ENCODE assay signal across 23 mouse cellular contexts in genomic region chr4:152194476-152195175, GRCm38 (mm10). TPM values are rescaled to one million over a fixed set of nuclear protein-coding genes. Genes with fewer than 3 reads are reported as not detected.
DNase-seq lines count a peak whose midpoint lies in the region; ATAC-seq and TF ChIP-seq lines count a peak whose summit lies in the region.
"Had no signal": no experiment of that assay in that cellular context is flagged by ENCODE, and none has a peak within 500 bp of the region (broad histone marks: within the 10 kb centered on the region; RNA-seq: fewer than 3 reads in every experiment).

No protein-coding gene starts in this region.

- no peak for TF ChIP-seq CTCF in cerebellum, adult 2 months (IDR thresholded peaks at IDR 0.05; ENCODE audit: borderline replicate concordance, insufficient read depth, low read depth, low read length)

- H3K27me3 ChIP-seq in cerebellum, adult 2 months (ENCODE audit: control insufficient read depth, insufficient read depth, low read length) = no peaks in the 10 kb centered on the region
- H3K27me3 ChIP-seq: CH12.LX; forebrain, embryonic 15.5 days; hindbrain, embryonic 15.5 days; limb, embryonic 13.5 days; midbrain, embryonic 13.5 days; neural tube, embryonic 15.5 days; Patski had no signal

- WGBS in cerebellum, adult 2 months = 66% methylated on average over 3 of the region's 3 CpGs

- intact Hi-C loops in left cerebral cortex, postnatal 4 days (cut with DNase I) = no loop called here

- TF ChIP-seq POLR2A in cerebellum, adult 2 months (IDR thresholded peaks at IDR 0.05; ENCODE audit: borderline replicate concordance, insufficient read depth, low read length) = no peak

- ATAC-seq in megakaryocyte progenitor cell, adult 5-6 weeks (replicated peaks; ENCODE audit: poor library complexity) = 0 out of 2 replicates have a peak, but pooled peaks have one; percentile 8
- ATAC-seq in erythroblast, adult 5-6 weeks (replicated peaks; ENCODE audit: low FRiP score, poor library complexity, severe bottlenecking) = no peak
- ATAC-seq: forebrain, embryonic 15.5 days; midbrain, embryonic 13.5 days; Patski had no signal

- peaks cover 28% of the 10 kb centered on the region for H3K4me1 ChIP-seq in cerebellum, adult 2 months (ENCODE audit: control insufficient read depth, insufficient read depth, low read length)

- no peak overlapping the region for H3K4me3 ChIP-seq in cerebellum, adult 2 months (replicated peaks; ENCODE audit: insufficient read depth, low read depth, low read length)
- H3K4me3 ChIP-seq: embryonic facial prominence, embryonic 10.5 days; erythroblast, embryonic 14.5 days; forebrain, embryonic 15.5 days; hindbrain, embryonic 15.5 days; limb, embryonic 13.5 days; midbrain, embryonic 13.5 days; neural tube, embryonic 15.5 days had no signal

- DNase-seq in cerebellum, adult 2 months = peak; percentile 54 to 73
- no peak for DNase-seq in cerebellum, postnatal 4 days (ENCODE audit: low spot score in 2 of 2)
- peak; percentile 20 for DNase-seq in left cerebral cortex, postnatal 4 days
- DNase-seq in left cerebral cortex, adult 18-20 months (ENCODE audit: low spot score in 2 of 2) = no peak
- peak; percentile 71 to 76 for DNase-seq in cerebellum, postnatal 10 days
- no peak for DNase-seq in left cerebral cortex, adult 9 months (ENCODE audit: low spot score in 2 of 2)
- DNase-seq: lung, adult 2 months; thymus, postnatal 36 days had no signal

- H3K27ac ChIP-seq in cerebellum, adult 2 months (ENCODE audit: insufficient read depth, low read length) = no peak overlapping the region
- H3K27ac ChIP-seq: embryonic facial prominence, embryonic 10.5 days; forebrain, embryonic 15.5 days; hindbrain, embryonic 15.5 days; limb, embryonic 13.5 days; macrophage; midbrain, embryonic 13.5 days; neural tube, embryonic 15.5 days had no signal

RNA-seq across cellular contexts. Expression of gene Acot7, which starts 16.7 kb away (rescaled TPM):
- polyA plus RNA-seq in cerebellum, adult 2 months (2012; rRNA removed) = 508 and 523 TPM in 2 replicates
- total RNA-seq in left cerebral cortex, postnatal 4 days (2021) = 100 to 1,000 TPM; 349 to 380 TPM
- 100 to 1,000 TPM; 328 to 345 TPM for total RNA-seq in left cerebral cortex, adult 18-20 months (2021)
- 75.9 and 76.7 TPM in 2 replicates for total RNA-seq in megakaryocyte progenitor cell, adult 5-6 weeks (2015)
- total RNA-seq in megakaryocyte progenitor cell, adult 5-6 weeks (2017) = 72.6 and 79.3 TPM in 2 replicates
- total RNA-seq in erythroblast, adult 5-6 weeks (2015; ENCODE audit: low replicate concordance) = 15.3 and 19.4 TPM in 2 replicates
- 5.2 and 9.7 TPM in 2 replicates for total RNA-seq in erythroblast, adult 5-6 weeks (2017; ENCODE audit: low replicate concordance)

RNA-seq across cellular contexts. Expression of gene Hes2, which starts 36.0 kb away (rescaled TPM):
- polyA plus RNA-seq in cerebellum, adult 2 months (2012; rRNA removed) = not detected in 2 replicates
- not detected for total RNA-seq in left cerebral cortex, postnatal 4 days (2021)
- not detected for total RNA-seq in left cerebral cortex, adult 18-20 months (2021)
- not detected in 2 replicates for total RNA-seq in megakaryocyte progenitor cell, adult 5-6 weeks (2015)
- total RNA-seq in megakaryocyte progenitor cell, adult 5-6 weeks (2017) = not detected in 2 replicates
- total RNA-seq in erythroblast, adult 5-6 weeks (2015; ENCODE audit: low replicate concordance) = not detected in 2 replicates
- total RNA-seq in erythroblast, adult 5-6 weeks (2017; ENCODE audit: low replicate concordance) = not detected in 2 replicates
- total RNA-seq: adrenal gland, postnatal 4 days; CH12.LX; heart, postnatal 25 days; left cerebral cortex, adult 8-10 months had no signal
- polyA plus RNA-seq: erythroblast, embryonic 14.5 days; forebrain, embryonic 15.5 days; hindbrain, embryonic 15.5 days; limb, embryonic 13.5 days; neural tube, embryonic 15.5 days; Patski had no signal

RNA-seq across cellular contexts. Expression of gene Espn, which starts 42.5 kb away (rescaled TPM):
- polyA plus RNA-seq in cerebellum, adult 2 months (2012; rRNA removed) = 7.1 and 8.3 TPM in 2 replicates
- under 1 TPM in 1 of 2 experiments, not detected in 1; 0.46 TPM for total RNA-seq in left cerebral cortex, postnatal 4 days (2021)
- 1 to 10 TPM; 3.0 to 3.4 TPM for total RNA-seq in left cerebral cortex, adult 18-20 months (2021)
- total RNA-seq in megakaryocyte progenitor cell, adult 5-6 weeks (2015) = 1.1 and 1.3 TPM in 2 replicates
- total RNA-seq in megakaryocyte progenitor cell, adult 5-6 weeks (2017) = 0.91 TPM in 1 of 2 replicates, not detected in the other
- total RNA-seq in erythroblast, adult 5-6 weeks (2015; ENCODE audit: low replicate concordance) = not detected in 2 replicates
- total RNA-seq in erythroblast, adult 5-6 weeks (2017; ENCODE audit: low replicate concordance) = 0.34 and 0.42 TPM in 2 replicates

Comparison
In these comparisons a context has a peak if more than half of its experiments do, and no peak if none do; other contexts are left out.
1. DNase-seq: peak in cerebellum, adult 2 months (2 of 2), left cerebral cortex, postnatal 4 days (single experiment) and cerebellum, postnatal 10 days (2 of 2); none in cerebellum, postnatal 4 days (0 of 2), left cerebral cortex, adult 18-20 months (0 of 2) and left cerebral cortex, adult 9 months (0 of 2).
2. RNA of gene Acot7, which starts 16.7 kb away (total RNA-seq): 349 to 380 TPM in left cerebral cortex, postnatal 4 days and 328 to 345 TPM in left cerebral cortex, adult 18-20 months; 72.6 to 79.3 TPM in megakaryocyte progenitor cell, adult 5-6 weeks and 5.2 to 19.4 TPM in erythroblast, adult 5-6 weeks; every median in the first group is over 4 times any median in the second.